Mouse (Mus musculus): ENCODE results near the gene Col15a1. TPM values are rescaled to one million over a fixed set of nuclear protein-coding genes. Genes with fewer than 3 reads are reported as not detected.

The Col15a1 gene
- polyA plus RNA-seq, 1 experiment from 2014 or later, result 2.9 TPM

DNA sequence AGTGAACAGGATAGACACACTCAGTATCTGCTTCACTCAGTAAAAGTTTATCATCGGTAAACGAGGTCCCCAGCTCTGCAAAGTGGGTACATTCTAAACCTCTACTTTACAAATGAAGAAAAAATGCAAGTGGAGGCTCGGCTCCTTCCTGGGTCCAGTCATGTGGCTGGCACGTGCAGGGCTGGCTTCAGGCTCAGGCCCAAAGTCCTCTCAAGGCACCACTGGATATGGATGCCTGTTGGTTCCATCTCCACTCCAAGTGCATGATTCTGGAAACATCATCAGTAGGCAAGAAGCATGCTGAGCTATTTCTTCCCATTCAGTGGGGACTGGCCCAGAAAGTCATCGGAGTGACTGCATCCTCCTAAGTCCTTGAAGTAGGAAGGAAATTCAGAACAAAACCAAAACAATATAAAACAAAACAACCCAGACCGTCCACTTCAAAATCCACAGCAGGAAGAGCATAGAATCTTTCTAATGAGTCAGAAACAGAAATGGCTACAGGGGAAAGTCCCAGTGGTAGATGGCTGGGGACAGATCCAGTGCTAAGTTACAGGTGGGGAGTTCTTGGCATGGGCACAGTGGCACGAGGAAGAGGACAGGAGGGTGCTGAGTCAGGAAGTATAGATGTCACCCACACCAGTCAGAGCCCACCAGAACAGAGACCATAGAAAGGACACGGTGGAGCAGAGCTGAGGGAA lies 105.9 kb downstream of the Col15a1 start:
- Histone ChIP-seq H3K4me1 (ENCODE audit: control insufficient read depth, insufficient read depth, low read length) (no peaks in the 10 kb centered on the region), H3K4me2 (no peak overlapping the region), H3K36me3 (ENCODE audit: control insufficient read depth, insufficient read depth, low read length) (no peaks in the 10 kb centered on the region), H3K9me3 (ENCODE audit: control insufficient read depth, low read length) (no peaks in the 10 kb centered on the region), H3K27ac (ENCODE audit: low read depth, low read length) (no peak overlapping the region), H3K27me3 (ENCODE audit: control insufficient read depth, insufficient read depth, low read length) (no peaks in the 10 kb centered on the region), H3K9ac (ENCODE audit: low read length) (no peak overlapping the region), H3K4me3 (ENCODE audit: low read depth, low read length) (no peak overlapping the region)
- ATAC-seq (ENCODE audit: low FRiP score) (no peak), DNase-seq (ENCODE audit: low spot score, missing footprints) (no peak)
- 84% methylated on average over 8 of the region's 8 CpGs for WGBS

- H3K36me3 ChIP-seq (ENCODE audit: control insufficient read depth, insufficient read depth, low read length), result no peaks in the 10 kb centered on the region
- ATAC-seq (ENCODE audit: low FRiP score), result no peak
- no peak overlapping the region for H3K4me2 ChIP-seq
- no peak for DNase-seq (ENCODE audit: low spot score, missing footprints)
- no peaks in the 10 kb centered on the region for H3K4me1 ChIP-seq (ENCODE audit: control insufficient read depth, insufficient read depth, low read length)
- no peaks in the 10 kb centered on the region for H3K27me3 ChIP-seq (ENCODE audit: control insufficient read depth, insufficient read depth, low read length)
- no peak overlapping the region for H3K4me3 ChIP-seq (ENCODE audit: low read depth, low read length)
- no peak overlapping the region for H3K9ac ChIP-seq (ENCODE audit: low read length)
- no peak overlapping the region for H3K27ac ChIP-seq (ENCODE audit: low read depth, low read length)
- no peaks in the 10 kb centered on the region for H3K9me3 ChIP-seq (ENCODE audit: control insufficient read depth, low read length)
- 81% methylated on average over 2 of the region's 2 CpGs for WGBS
Measured at GRCm38 (mm10) chr4:47315458-47315857, 107.5 kb downstream of the Col15a1 start.

DNA sequence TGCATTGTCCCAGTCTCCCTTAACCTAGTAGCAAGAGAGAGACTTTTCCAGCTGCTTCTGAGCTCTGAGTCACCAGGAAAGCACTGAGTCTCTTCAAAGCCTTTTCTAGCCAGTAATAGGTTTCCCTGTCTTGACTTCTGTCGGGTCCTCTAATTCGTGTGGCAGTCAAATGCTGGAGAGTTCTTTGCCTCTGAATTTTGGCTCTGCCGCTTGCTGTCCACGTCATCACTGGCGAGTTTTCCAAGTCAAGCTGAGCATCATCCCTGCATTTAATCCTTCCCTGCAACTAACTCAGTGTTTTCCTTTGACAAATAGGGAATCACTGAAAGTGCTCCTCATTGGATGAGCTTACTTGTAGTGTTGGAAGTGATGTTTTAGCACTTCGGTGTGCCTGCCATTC lies 108.5 kb downstream of the Col15a1 start:
- WGBS, result 78% methylated on average over 6 of the region's 6 CpGs
- H3K9ac ChIP-seq (ENCODE audit: low read length), result no peak overlapping the region

DNA sequence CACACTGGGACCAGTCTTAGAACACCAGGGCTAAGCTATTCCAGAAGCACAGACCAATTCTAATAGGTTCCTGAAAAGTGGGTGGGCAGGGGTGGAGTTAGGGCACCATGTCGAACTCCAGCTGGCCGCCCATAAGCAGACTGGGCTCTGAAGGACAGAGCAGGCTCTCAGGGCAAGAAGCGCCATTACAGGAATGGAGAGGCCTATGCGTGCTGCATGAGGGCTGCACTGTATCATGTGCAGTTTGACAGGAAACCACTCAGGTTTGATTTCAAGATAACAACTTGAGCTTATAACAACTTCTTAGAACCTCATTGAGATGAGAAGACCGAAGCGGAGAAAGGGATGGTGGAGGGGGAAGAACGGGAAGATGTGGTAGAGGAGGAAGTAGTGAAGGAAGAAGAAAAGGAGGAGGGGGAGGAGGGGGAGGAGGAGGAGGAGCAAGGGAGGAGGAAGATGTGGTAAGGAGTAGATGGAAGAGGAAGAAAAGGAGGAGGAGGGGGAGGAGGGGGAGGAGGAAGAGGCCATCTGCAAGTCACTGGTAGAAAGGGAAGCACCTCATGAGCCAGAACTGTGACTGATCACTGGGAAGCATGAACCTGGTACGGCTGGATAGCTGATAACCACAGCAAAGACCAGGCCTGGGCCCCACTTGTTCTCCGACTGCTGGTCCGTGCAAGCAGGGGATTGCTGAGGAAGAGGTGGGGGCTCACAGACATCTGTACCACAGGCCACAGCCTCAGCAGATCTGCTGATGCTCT lies 111.8 kb downstream of the Col15a1 start:
- Histone ChIP-seq H3K27me3 (ENCODE audit: control insufficient read depth, insufficient read depth, low read length) (no peaks in the 10 kb centered on the region), H3K9me3 (ENCODE audit: control insufficient read depth, low read length) (no peaks in the 10 kb centered on the region), H3K27ac (ENCODE audit: low read depth, low read length) (no peak overlapping the region), H3K9ac (ENCODE audit: low read length) (no peak overlapping the region), H3K4me1 (ENCODE audit: control insufficient read depth, insufficient read depth, low read length) (no peaks in the 10 kb centered on the region), H3K4me2 (no peak overlapping the region), H3K4me3 (ENCODE audit: low read depth, low read length) (no peak overlapping the region), H3K36me3 (ENCODE audit: control insufficient read depth, insufficient read depth, low read length) (no peaks in the 10 kb centered on the region)
- DNase-seq (ENCODE audit: low spot score, missing footprints) (no peak), ATAC-seq (ENCODE audit: low FRiP score) (no peak)
- WGBS, result 87% methylated on average over 10 of the region's 10 CpGs

More for the DNA sequence above, 108.5 kb downstream of the Col15a1 start:
- no peaks in the 10 kb centered on the region for H3K4me1 ChIP-seq (ENCODE audit: control insufficient read depth, insufficient read depth, low read length)
- no peak for ATAC-seq (ENCODE audit: low FRiP score)
- H3K36me3 ChIP-seq (ENCODE audit: control insufficient read depth, insufficient read depth, low read length), result no peaks in the 10 kb centered on the region
- no peak overlapping the region for H3K27ac ChIP-seq (ENCODE audit: low read depth, low read length)
- no peaks in the 10 kb centered on the region for H3K27me3 ChIP-seq (ENCODE audit: control insufficient read depth, insufficient read depth, low read length)
- H3K9me3 ChIP-seq (ENCODE audit: control insufficient read depth, low read length), result no peaks in the 10 kb centered on the region
- DNase-seq (ENCODE audit: low spot score, missing footprints), result no peak
- no peak overlapping the region for H3K4me3 ChIP-seq (ENCODE audit: low read depth, low read length)
- H3K4me2 ChIP-seq, result no peak overlapping the region

DNA sequence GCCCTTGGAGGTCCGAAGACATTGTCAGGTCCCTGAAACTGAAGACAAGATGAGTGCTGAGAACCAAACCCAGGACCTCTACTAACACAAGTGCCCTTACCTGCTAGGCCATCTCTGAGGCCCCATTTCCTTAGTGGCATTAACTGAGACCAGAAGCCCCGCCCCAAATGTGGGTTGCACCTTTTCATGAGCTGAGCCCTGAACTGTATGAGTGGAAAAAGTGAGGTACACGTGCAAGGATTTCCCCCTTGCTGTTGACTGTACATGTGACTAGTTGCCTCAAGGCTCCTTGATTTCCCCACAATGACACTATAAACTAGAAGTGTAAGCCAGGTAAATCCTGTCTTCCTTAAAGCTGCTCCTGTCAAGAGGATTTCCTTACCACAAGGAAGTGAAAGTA lies 114.4 kb downstream of the Col15a1 start:
- no peaks in the 10 kb centered on the region for H3K27me3 ChIP-seq (ENCODE audit: control insufficient read depth, insufficient read depth, low read length)
- no peaks in the 10 kb centered on the region for H3K9me3 ChIP-seq (ENCODE audit: control insufficient read depth, low read length)
- no peak overlapping the region for H3K4me2 ChIP-seq
- 86% methylated on average over 3 of the region's 3 CpGs for WGBS
- no peak overlapping the region for H3K4me3 ChIP-seq (ENCODE audit: low read depth, low read length)
- H3K36me3 ChIP-seq (ENCODE audit: control insufficient read depth, insufficient read depth, low read length), result no peaks in the 10 kb centered on the region
- H3K9ac ChIP-seq (ENCODE audit: low read length), result no peak overlapping the region
- no peak for DNase-seq (ENCODE audit: low spot score, missing footprints)
- no peaks in the 10 kb centered on the region for H3K4me1 ChIP-seq (ENCODE audit: control insufficient read depth, insufficient read depth, low read length)
- H3K27ac ChIP-seq (ENCODE audit: low read depth, low read length), result no peak overlapping the region
- no peak for ATAC-seq (ENCODE audit: low FRiP score)

GRCm38 (mm10) chr4:47324206-47324605 lies 116.2 kb downstream of the Col15a1 start:
- H3K27ac ChIP-seq (ENCODE audit: low read depth, low read length), result no peak overlapping the region
- H3K4me3 ChIP-seq (ENCODE audit: low read depth, low read length), result no peak overlapping the region
- no peak overlapping the region for H3K4me2 ChIP-seq
- WGBS, result 87% methylated on average over 1 of the region's 1 CpGs
- DNase-seq (ENCODE audit: low spot score, missing footprints) (no peak), ATAC-seq (ENCODE audit: low FRiP score) (no peak)
- no peak overlapping the region for H3K9ac ChIP-seq (ENCODE audit: low read length)
- no peaks in the 10 kb centered on the region for H3K4me1 ChIP-seq (ENCODE audit: control insufficient read depth, insufficient read depth, low read length)
- no peaks in the 10 kb centered on the region for H3K36me3 ChIP-seq (ENCODE audit: control insufficient read depth, insufficient read depth, low read length)
- H3K9me3 ChIP-seq (ENCODE audit: control insufficient read depth, low read length), result no peaks in the 10 kb centered on the region
- H3K27me3 ChIP-seq (ENCODE audit: control insufficient read depth, insufficient read depth, low read length), result no peaks in the 10 kb centered on the region

DNA sequence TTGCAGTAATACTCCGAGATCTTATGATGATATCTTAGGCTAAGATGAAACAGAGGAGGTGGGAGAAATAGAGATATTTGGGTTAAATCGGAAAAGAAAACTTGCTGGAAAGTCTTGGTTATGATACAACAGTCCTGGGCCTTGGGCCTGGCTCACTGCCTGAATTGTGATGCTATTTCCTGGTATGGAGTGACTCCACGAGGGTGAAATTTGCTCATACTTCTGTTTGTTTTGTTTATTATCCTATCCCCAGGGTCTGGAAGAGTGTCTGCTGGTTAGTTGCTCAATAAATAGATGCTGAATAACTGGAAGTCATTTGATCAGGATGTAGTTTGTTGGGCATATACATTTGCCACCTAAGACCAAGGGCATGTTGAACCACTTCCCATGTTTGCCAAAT lies 119.8 kb downstream of the Col15a1 start:
- ATAC-seq (ENCODE audit: low FRiP score) (no peak), DNase-seq (ENCODE audit: low spot score, missing footprints) (no peak)
- H3K36me3 ChIP-seq (ENCODE audit: control insufficient read depth, insufficient read depth, low read length), result no peaks in the 10 kb centered on the region
- H3K27me3 ChIP-seq (ENCODE audit: control insufficient read depth, insufficient read depth, low read length), result no peaks in the 10 kb centered on the region
- no peaks in the 10 kb centered on the region for H3K4me1 ChIP-seq (ENCODE audit: control insufficient read depth, insufficient read depth, low read length)
- H3K4me3 ChIP-seq (ENCODE audit: low read depth, low read length), result no peak overlapping the region
- no peaks in the 10 kb centered on the region for H3K9me3 ChIP-seq (ENCODE audit: control insufficient read depth, low read length)
- H3K27ac ChIP-seq (ENCODE audit: low read depth, low read length), result no peak overlapping the region
- no peak overlapping the region for H3K4me2 ChIP-seq
- WGBS, result 72% methylated on average over 3 of the region's 3 CpGs
- H3K9ac ChIP-seq (ENCODE audit: low read length), result no peak overlapping the region

GRCm38 (mm10) chr4:47329285-47329684 lies 121.3 kb downstream of the Col15a1 start:
- Histone ChIP-seq H3K4me2 (no peak overlapping the region), H3K27me3 (ENCODE audit: control insufficient read depth, insufficient read depth, low read length) (no peaks in the 10 kb centered on the region), H3K27ac (ENCODE audit: low read depth, low read length) (no peak overlapping the region), H3K9ac (ENCODE audit: low read length) (no peak overlapping the region), H3K36me3 (ENCODE audit: control insufficient read depth, insufficient read depth, low read length) (no peaks in the 10 kb centered on the region), H3K4me1 (ENCODE audit: control insufficient read depth, insufficient read depth, low read length) (no peaks in the 10 kb centered on the region), H3K9me3 (ENCODE audit: control insufficient read depth, low read length) (no peaks in the 10 kb centered on the region), H3K4me3 (ENCODE audit: low read depth, low read length) (no peak overlapping the region)
- no peak for DNase-seq (ENCODE audit: low spot score, missing footprints)
- ATAC-seq (ENCODE audit: low FRiP score), result no peak
- 18% methylated on average over 1 of the region's 1 CpGs for WGBS

DNA sequence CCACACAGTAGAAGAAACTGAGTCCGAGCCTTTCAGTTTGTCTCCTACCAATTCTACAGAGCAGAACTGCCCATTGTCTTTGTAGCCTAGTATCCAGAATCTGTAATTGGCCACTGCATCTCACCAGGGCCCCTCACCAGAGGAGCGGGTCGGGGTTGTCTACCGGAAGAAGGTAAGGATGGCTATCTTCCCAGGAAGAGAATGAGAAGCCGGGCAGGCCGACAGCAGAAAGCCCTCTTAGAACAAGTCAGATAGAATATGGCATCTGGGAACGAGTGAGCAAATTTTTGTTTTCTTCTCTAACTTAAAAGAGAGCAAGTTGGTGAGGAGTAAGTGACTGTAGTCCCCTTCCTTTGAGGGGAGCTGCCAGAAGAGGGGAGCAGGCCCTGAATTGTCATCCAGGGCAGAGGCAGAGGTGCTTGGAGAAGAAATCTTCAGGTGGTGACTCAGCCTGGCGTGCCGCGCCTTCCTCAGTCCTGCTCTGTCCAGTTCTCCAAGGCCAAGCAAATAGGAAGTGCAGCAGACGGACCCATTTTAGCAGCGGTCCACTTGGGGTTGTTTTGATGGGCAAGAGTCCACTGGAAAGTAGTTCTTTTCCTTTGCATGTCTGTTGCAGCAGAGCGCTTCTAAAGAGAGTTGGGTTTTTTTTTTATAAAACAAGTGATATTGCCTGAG lies 122.6 kb downstream of the Col15a1 start:
- Histone ChIP-seq H3K36me3 (ENCODE audit: control insufficient read depth, insufficient read depth, low read length) (no peaks in the 10 kb centered on the region), H3K4me1 (ENCODE audit: control insufficient read depth, insufficient read depth, low read length) (no peaks in the 10 kb centered on the region), H3K4me3 (ENCODE audit: low read depth, low read length) (no peak overlapping the region), H3K27me3 (ENCODE audit: control insufficient read depth, insufficient read depth, low read length) (no peaks in the 10 kb centered on the region), H3K9ac (ENCODE audit: low read length) (no peak overlapping the region), H3K27ac (ENCODE audit: low read depth, low read length) (no peak overlapping the region), H3K4me2 (no peak overlapping the region), H3K9me3 (ENCODE audit: control insufficient read depth, low read length) (no peaks in the 10 kb centered on the region)
- WGBS, result 90% methylated on average over 13 of the region's 13 CpGs
- ATAC-seq (ENCODE audit: low FRiP score), result no peak
- DNase-seq (ENCODE audit: low spot score, missing footprints), result no peak

Measured in midbrain, embryonic 11.5 days (tissue).